Mouse (Mus musculus) v-Abl transformed pro-B cells (cell line): ENCODE data around the gene Olfr372.

Source experiments
- in situ Hi-C, 2 experiments: fragments of 400-800 bp; cut with MboI; formaldehyde crosslinking; loops; one replicate each; pipeline ENCODE4 v1.15.1; 2025; ENCODE audit not compliant: unreplicated experiment in 2 of 2

Olfr372 gene

DNA sequence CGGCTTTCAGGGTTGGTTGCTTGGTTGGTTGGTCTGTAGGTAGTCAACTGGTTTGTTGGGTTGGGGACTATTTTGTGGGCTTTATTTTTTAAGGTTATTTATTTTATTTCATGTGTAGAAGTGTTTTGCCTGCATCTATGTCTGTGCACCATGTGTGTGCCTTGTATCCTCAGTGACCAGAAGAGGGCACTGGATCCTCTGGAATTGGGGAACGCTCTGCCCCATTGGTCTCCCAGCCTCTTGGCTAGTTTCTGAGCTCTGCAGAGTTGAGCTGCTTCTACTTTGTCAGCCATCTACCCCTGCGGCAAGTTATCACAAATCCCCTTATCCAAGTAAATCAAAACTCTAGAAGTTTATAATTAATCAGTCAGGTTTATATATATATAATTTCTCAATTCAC lies 46.6 kb downstream of the Olfr372 start:
- in situ Hi-C loops, result loop anchor here in 1 of 2 experiments (25.0 kb wide), 1 partner anchor 950 kb away; no protein-coding TSS in a partner anchor

GRCm38 (mm10) chr8:72096721-72097120 lies 55.7 kb downstream of the Olfr372 start:
- in situ Hi-C loops, result loop anchor here in 1 of 2 experiments (25.0 kb wide), 1 partner anchor 959 kb away; no protein-coding TSS in a partner anchor

DNA sequence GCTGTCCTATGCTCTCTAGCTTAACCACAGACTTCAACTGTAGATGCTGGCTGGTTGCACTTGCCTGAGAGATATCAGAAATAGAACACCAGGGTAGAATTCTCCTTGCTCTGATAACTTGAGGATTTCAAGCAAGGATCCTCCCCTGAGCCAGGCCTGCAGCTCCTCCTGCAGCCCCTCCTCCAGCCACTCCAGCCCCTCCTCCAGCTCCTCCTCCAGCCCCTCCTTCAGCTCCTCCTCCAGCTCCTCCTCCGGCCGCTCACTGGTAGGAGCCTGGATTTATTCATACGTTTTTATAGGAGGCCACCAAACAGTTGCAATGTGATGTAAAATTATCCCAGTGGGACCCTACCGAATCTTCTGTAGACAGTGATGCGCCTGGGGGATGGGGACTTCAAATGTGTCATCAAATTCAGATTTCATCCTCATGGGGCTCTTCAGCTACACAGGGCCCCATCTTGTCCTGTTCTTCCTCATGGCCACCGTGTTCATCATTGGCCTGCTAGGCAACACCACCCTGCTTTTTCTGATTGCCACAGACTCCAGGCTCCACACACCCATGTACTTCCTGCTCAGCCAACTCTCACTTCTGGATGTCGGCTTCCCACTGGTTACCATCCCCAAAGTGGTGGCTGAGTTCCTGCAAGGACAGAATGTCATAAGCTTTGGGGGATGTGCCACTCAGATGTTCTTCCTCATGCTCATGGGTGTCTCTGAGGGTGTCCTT lies 58.5 kb downstream of the Olfr372 start:
- in situ Hi-C loops, result loop anchor here (10.0 to 25.0 kb wide), 3 partner anchors 155 to 965 kb away; no protein-coding TSS in a partner anchor

DNA sequence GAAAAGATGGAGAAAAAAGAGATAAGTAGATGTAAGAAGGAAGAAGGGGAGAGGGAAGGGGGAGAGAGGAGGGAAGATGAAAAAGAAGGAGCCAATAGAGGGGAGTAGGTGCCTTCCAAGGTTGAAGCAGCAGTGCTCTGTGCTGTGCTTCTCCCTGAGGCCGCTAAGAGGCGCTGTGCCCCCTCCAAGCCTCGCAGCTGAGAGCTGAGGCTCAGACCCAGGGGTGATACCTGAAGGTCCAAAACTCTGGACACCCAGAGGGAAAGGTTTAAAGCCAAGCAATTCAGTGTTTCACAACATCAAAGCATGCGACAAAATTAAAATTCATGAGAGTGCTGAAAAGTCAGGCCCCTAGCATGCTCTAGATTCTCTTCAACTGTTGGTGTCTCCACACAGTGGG lies 64.1 kb downstream of the Olfr372 start:
- in situ Hi-C loops, result loop anchor here (10.0 kb wide), 2 partner anchors 160 to 970 kb away; no protein-coding TSS in a partner anchor

- in situ Hi-C loops, result loop anchor here (10.0 kb wide), 2 partner anchors 162 to 972 kb away; no protein-coding TSS in a partner anchor
These were observed 65.7 kb downstream of the Olfr372 start, which contains the start of gene Olfr374 for GRCm38 (mm10) chr8:72106740-72107139. Gene Olfr374, plus strand, starts transcription at chr8:72107040.
